Mouse (Mus musculus): ENCODE results near the gene Ell2.
"Not testable (repeated sequence)": the region's sequence is repeated elsewhere in the genome, so short reads cannot be mapped to it uniquely, and the experiment has no call there.

Ell2 gene

DNA sequence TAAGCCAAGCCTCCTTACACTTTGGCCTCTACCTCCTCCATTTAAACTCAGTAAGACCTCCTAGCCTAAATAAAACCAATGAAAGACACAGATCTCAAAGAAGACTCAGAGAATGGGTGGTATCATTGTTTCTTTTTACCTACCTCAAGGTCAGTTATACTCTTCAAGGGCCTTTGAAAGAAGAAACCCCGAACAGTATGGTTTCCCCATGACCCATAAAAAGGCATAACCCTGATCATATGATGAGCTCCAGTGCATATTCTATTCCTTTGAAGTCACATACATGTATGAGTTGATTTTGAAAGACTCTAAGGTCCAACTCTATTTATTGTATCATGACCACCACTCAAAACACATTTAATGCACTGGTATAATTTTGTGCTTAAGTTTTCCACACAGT, at the start of gene Ell2:
Ell2 (plus strand) TSS at position 301 of the 400 bp plus-strand sequence.
- DNase-seq (ENCODE audit: low read depth, low spot score) = no peak

DNA sequence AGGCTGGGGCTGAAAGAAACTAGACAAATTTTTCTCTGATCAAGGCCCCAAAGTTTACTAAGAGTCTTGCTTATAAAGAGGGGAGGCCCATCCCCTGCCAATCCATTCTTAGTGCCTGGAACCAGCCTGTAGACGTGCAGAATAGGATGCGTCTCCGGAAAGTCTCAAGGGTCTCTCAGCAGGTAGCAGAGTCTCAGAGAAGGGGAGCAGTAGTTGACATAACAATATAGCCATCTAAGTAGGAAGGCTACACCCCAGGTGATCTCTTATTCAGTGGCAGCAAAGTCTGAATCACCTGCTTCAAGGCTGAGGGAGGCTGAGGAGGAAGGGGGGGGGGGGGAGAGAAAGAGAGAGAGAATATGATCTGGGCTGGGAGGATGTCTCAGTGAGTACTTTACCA, 21.1 kb upstream of the Ell2 start:
- DNase-seq (ENCODE audit: low read depth, low spot score) = no peak

DNA sequence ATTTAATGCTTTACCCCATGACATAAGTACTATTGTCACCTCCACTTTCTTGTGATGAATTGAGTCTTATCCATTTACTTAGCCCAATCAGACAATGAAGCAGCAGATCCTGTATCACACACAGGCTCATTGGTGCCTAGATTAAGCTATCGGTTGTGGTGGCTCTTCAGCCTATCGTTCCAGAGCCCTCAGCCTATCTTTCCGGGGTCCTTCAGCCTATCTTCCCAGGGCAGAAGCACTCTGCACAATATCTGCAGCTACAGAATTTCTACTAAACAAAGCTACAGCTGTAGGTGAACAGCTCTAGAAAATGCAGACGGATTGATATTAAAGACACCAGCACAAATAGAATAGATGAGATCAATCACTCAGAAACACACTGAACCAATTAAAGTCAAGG, 19.6 kb upstream of the Ell2 start:
- no peak for DNase-seq (ENCODE audit: low read depth, low spot score)

DNA sequence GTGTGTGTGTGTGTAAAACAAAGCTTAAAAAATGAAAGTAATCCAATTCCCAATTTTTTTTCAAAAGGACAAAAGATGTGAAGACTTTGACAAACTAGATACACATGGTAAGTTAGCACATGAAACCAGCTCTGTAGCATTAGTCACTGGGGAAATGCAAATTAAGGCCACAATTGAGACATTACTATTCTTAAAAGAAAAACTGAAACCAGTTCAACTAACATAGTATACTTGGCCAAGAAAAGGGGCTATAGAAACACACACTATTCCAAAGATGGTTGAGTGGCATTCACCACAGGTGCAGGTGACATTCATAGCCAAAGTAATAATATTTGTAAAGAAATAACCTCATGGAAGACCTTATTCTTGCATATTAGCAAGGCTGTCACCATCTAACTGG, 14.9 kb upstream of the Ell2 start:
- no peak for DNase-seq (ENCODE audit: low read depth, low spot score)

DNA sequence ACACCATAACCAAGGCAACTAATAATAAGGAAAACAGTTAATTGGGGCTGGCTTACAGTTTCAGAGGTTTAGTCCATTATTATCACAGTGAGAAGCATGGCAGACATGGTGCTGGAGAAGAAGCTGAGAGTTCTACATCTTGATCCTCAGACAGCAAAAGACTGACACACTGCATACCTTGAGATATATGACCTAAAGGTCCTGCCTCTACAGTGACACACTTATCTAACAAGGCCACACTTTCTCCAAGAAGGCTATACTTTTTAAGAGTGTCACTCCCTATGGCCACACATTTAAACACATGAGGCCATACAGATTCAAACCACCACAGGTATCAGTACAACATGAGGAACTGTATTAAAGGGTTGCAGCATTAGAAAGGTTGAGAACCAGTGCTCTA, 13.5 kb upstream of the Ell2 start:
- no peak for DNase-seq (ENCODE audit: low read depth, low spot score)

DNA sequence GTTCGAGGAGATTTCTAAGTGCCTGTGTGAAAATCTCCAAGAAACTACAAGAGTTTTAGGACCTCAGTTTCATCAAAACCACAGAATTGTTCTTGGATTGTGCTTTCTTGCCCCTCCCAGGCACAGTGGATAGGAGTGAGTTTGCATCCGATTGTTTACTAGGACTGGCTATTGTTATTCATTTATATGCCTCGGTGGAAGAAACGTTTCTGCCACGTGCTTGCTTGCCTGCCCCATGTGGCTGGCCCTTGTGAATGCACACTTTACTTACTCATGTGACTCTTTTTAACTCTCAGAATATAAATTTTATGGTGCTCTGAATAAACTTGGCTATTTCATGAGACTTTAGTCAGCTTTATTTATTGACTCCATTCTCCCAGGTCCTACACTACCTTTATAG, 3.7 kb upstream of the Ell2 start:
- no peak for DNase-seq (ENCODE audit: low read depth, low spot score)

DNA sequence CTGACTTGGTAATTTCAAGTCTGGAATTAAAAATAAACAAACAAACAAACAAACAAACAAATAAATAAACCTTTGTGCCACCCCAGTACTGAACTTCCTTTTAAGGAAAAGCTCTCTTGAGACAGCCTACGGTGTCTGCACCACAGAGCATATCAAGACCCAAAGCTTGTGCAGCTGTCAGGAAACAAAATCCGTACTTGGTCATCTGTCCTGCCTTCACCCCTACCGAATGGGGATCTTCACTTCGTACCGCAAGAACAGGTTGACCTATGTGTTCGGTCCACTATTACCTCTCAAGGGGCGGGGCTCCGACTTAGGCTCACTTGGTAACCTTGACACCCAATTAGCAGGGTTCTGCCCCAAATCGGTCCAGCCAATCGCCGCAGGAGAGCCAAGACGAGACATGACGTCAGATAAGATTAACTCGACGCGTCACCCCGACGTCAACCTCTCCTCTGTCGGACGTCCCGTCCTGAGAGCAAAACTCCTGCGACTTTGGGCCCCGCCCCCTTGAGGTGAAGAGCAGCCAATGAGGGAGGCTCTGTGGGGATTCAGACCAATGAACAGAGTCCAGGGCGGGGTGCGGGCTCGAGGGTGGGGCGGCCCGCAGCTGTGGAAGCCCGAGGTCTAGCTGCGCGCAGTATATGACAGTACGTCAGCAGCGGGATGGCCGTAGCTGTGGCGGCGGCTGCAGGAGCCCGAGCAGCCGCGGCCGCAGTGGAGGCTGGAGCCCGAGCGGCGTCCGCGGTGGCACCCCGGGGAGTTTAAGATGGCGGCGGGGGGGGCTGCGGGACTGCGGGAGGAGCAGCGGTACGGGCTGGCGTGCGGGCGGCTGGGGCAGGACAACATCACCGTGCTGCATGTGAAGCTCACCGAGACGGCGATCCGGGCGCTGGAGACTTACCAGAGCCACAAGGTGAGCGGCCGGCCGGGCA, 592 bp downstream of the Ell2 start:
- DNase-seq (ENCODE audit: low read depth, low spot score) = peak; percentile 99

DNA sequence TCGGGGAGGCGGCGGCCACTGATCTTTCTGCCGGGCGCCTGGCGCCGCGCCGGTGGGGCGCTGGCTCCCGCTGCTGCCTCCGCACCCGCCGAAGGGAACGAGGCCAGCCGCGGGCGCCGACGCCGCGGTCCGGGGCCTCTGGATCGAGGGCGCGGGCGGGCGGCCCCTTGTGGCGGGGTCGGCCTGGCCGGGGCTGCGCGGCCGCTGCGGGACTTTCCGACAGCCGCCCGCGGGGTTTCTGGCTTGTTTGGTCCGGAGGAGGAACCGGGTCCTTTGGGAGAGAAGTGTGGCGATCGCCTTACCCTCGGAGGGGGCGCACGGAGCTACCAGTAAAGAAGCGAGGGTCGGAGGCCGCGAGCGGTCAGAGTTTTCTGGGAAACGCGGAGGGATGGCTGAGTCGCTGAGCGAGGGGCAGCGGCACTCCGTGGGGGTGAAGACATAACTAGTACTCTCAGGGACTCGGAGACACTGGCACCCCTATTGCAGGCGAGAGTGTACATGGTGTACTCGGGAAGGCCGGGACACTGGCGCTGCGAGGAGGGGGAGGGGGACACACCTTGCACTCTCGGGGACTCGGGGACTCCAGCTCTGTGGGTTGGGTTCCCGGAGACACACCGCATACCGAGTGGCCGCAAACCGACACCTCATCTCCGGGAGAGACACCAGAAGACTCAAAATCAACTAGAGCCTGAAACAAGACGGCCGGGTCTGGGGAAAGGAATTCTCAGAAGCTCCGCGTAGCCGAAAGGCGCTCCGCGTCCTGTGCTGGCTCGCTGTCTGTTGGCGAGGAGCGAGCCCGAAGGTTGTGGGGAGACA, 1.5 kb downstream of the Ell2 start:
- no peak for DNase-seq (ENCODE audit: low read depth, low spot score)

DNA sequence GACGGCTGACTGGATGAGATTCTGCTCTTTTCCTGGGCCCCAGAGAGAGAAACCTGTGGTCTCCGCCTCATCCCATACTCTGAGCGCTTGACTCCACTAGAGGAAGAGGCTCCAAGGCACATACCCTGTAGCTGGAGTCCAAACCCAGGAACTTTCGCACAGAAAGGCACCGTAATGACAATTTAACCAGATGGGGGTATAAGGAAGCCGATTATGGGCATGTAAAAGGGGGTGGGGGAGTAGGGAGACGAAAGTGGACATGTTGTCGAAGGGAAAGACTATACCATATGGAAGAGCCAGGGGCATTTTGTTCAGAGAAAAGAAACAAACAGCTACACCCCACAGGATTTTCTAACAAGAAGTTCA, 2.1 kb downstream of the Ell2 start:
- no peak for DNase-seq (ENCODE audit: low read depth, low spot score)

DNA sequence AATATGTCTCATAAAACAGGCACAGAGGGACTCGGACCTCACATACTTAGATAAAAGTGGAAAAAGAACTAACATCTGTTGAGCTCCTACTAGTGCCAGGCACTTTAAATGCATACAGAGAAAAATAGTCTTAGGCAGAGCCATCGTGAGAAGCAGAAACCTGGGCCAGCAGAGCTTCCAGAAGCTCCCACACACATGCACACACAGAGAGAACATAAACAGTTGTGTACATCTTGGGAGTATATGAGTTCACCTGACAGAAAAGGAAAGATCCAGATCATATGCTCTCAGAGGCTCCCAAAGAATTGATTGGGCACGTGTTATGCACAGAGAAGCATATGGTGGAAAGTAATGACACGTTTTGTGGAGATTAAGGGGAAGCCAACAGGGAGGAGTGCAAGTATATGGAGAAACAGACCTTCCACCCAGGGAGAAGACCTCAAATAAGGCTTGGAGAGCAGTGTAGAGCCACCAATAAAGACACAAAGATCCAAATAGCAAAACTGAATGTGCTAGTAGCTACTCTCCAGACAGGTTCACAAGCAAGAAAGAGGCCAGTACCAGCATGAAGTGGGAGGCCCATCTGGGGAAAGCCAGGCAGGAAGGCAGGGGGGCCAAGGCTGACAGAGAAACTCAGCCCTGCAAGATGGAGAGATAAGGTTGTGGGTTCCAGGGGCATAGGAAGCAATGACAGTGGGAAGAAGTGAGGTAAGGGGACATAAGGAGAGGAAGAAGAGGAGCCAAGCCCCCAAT, 2.6 kb downstream of the Ell2 start:
- no peak for DNase-seq (ENCODE audit: low read depth, low spot score)

DNA sequence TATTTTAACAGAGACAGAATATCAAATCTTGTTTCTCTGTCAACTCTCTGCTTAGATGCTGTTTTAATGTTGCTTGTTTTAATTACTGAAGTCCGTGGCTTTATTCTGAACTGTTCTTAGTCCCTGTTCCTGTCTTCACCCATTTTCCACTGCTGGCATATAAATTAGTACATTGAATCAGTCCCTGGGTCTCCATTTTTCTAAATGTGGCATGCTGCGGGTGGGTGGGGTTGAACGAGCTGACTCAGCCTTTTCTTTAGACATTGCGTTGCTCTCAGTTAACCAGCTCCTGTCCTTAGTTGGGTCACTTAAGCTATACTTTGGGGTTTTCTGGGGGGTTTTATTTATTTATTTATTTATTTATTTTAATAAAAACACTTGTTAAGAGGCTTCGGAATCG, 3.6 kb downstream of the Ell2 start:
- DNase-seq (ENCODE audit: low read depth, low spot score) = no peak

DNA sequence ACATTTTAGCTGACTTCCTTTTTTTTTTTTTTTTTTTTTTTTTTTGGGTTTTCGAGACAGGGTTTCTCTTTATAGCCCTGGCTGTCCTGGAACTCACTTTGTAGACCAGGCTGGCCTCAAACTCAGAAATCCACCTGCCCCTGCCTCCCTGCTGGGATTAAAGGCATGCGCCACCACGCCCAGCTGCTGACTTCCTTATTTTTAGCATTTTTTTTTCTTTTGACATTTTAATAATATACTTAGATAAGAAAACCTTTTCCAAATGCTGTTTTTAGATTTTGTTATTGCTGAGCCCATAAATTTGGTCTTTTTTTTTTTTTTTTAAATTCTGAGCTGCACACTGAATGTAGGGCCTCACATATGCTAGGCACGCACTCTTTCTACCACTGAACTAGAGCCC, 5.0 kb downstream of the Ell2 start:
- not testable (repeated sequence) for DNase-seq (ENCODE audit: low read depth, low spot score)

DNA sequence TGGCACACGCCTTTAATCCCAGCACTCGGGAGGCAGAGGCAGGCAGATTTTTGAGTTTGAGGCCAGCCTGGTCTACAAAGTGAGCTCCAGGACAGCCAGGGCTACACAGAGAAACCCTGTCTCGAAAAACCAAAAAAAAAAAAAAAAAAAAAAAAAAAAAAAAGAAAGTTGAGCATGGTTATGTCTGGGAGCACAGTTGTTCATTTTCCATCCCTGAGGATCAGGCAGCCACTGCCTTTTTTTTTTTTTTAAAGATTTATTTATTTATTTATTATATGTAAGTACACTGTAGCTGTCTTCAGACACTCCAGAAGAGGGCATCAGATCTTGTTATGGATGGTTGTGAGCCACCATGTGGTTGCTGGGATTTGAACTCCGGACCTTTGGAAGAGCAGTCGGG, 6.0 kb downstream of the Ell2 start:
- DNase-seq (ENCODE audit: low read depth, low spot score) = not testable (repeated sequence)

DNA sequence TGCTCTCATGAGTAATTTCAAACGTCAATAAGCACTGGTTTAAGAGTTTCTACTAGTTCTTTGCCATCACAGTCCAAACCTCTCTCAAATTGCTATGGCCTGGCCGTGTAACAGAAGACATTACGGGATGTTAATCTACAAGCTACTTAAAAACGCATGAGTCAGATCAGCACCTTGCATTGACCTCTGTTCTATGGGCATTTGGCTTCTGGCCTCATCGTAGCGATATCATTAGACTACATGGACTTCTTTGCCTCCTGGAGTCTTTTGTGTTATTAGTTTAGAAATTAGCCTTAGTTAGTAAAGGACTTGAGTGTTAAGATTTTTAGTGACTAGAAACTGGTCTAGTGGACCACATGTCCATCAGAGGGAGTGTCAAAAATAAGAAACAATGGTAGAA, 7.8 kb downstream of the Ell2 start:
- DNase-seq (ENCODE audit: low read depth, low spot score) = no peak

DNA sequence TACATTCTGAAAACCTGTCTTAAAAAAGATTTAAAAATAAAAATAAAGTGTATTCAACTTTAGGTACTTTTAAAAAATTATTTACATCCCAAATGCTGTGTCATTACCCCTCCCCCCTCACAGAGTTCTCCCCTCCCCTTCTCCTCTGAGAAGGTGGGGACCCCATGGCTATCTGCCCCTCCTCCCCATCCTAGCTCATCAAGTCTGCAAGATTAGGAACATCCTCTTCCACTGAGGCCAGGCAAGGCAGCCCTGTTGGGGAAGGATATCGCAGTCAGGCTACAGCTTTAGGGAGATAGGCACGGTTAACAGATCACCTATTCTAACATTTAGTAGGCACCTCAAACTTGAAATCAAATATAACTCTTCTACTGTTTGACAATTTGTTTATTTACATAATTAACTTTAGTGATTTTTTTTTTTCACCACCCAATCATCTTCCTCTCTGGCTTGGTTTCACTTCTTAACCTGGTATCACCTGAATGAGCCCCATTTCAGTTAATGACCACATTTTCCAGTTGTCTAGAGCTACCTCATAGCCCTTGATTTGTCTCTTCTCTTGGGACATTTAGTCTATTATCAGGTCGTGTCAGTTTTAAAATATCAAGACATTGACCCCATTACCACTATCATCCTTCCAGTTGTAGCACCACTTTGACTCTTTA, 11.2 kb downstream of the Ell2 start:
- DNase-seq (ENCODE audit: low read depth, low spot score) = no peak

DNA sequence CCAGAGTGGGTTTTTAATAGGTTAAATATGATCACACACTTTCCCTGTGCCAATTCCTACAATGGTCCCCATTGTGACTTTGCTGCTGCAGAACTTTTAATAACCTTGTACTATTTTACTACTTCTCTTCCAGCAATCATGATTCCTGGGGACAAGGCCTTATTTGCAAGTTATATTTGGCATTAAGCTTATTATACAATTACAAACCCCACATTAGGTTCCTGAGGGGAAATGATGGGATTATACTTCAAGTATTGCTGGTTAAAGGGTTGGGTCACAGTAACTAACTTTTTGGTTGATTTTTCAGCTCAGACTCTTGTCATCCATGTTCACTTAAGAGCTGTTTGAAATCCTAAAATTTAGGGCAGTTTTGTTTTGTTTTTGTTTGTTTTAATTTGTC, 11.8 kb downstream of the Ell2 start:
- no peak for DNase-seq (ENCODE audit: low read depth, low spot score)

DNA sequence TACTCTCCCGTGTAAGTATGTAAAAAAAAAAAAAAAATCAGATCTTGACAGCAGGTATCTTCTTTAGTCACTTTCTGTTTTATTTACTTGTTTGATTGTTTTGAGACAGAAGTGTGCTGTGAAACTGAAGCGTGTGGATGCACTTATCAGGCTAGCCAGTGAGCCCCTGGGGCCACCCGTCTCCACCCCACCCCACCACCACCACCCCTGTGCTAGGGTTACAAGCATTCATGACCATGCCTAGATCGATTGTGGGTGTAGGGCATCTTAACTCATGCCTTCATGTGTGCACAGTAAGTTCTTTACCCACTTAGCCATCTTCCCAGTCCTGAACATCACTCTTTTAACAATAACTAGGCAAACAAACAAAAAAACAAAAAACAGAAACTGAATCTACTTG, 13.1 kb downstream of the Ell2 start:
- DNase-seq (ENCODE audit: low read depth, low spot score) = no peak

DNA sequence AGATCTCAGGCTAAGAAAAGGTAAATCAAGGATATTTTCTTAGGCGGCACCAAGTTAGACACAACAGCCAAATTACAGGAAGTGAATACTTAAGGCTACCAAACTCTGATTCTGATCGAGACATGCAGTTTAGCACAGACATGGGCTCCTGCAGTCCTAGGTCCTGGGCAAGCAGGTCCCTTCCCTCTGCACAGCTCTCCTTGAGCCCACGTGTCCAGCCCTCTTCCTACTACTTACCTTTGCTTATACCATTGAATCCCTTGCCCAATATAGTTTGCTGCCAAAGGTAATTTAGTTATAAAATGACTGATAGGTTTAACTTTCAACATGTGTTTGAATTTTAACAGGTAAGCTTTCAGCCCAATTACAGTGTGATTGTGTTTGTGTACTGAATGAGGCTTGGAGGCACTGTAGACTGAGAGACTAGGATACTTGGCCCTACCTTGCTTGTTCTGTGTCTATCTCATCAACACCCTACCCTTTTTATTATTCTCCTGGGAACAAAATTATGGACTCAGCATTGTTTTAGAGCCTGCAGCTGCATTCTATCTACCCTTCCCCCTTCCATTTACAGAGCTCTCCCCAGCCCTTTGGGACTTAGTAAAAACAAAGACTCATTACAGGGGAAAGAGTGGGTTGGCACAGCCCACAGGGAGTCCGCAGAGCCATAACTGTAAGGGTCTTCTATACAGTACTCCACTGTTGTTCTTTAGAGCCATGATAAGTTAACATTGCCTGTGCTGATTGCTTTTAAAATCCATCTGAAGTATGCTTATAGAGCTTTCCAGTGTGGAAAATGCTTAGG, 20.2 kb downstream of the Ell2 start:
- DNase-seq (ENCODE audit: low read depth, low spot score) = no peak

DNA sequence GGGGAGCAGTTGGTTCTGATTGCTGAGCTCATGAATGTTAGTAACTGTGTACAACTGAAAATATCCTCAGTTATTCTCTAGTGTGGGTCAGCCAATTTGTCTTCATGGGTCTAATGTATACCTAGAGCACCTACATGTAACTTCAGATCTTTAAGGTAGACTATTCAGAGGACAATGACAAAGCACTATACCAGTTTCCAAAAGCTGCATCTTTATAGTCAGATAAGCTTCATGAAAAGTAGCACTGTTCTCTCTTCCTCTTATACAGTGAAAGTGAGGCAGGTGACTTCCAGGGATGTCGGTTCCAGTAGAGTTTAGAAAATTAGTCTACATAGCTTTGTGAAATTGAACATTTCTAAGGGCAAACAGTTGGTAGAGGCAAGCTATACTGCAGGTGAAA, 21.4 kb downstream of the Ell2 start:
- no peak for DNase-seq (ENCODE audit: low read depth, low spot score)

DNA sequence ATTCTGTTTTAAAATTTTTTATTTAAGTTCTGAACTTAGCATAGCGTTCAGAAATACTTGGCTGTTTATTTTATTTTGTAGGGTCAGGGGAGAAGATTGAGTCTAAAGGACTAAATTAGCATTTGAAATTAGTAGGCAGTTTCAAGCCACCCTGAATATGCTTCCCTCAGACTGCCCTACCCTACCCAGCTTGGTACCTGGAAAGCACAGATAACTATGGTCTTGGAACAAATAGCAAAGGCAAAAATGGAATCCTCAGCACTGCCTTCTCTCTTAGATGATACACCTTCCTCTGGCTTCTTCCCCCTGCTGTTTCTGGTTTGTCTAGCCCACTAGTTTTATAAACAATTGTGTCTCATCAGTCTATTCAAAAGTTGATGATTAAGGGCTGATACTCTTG, 23.3 kb downstream of the Ell2 start:
- DNase-seq (ENCODE audit: low read depth, low spot score) = no peak

DNA sequence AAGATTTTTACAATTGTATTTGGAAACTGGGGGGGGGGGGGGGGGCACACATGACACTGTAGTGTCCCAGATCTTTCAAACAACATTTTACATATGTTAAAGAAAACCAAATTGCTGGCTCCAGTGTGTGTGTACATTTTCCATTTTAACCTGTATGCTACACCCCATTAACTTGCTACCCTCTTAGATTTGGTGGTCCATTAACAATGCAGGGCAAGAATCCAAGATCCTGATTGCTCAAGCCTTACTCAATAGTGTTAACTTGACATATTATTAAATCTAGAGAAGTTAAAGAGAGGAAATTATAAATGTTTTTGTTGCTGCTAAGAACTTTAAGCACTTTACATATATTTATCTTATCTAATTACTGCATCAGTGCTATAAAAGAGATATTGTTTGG, 24.2 kb downstream of the Ell2 start:
- DNase-seq (ENCODE audit: low read depth, low spot score) = no peak

Data from c-Kit-negative CD71-positive TER-119-positive erythroid progenitor cells, embryonic 14.5 days (primary cell).